Mouse (Mus musculus) G1E (cell line): ENCODE measurements around the gene Dnajc1.

ENCODE experiments used
- CTCF ChIP-seq: IDR thresholded peaks from 2 replicates; pipeline ENCODE4 v1.5.1; 2012; ENCODE audit warnings: low read depth, low read length, inconsistent platforms, mixed read lengths
- GATA1 ChIP-seq: IDR thresholded peaks from 2 replicates; pipeline ENCODE4 v1.6.1; 2012; ENCODE audit warnings: borderline replicate concordance, low read length, inconsistent platforms, mixed read lengths
- GATA2 ChIP-seq: IDR thresholded peaks from 2 replicates; pipeline ENCODE4 v1.6.1; 2012; ENCODE audit warnings: low read depth, low read length, inconsistent platforms, borderline replicate concordance
- POLR2AphosphoS5 ChIP-seq: IDR thresholded peaks from 2 replicates; pipeline ENCODE4 v1.6.1; 2012; ENCODE audit warnings: low read depth, low read length, inconsistent platforms; ENCODE audit not compliant: insufficient replicate concordance
- TAL1 ChIP-seq: conservative IDR thresholded peaks from 2 replicates; pipeline ENCODE4 v1.6.1; 2012; ENCODE audit warnings: low read depth, low read length, inconsistent platforms, mixed read lengths

- TF ChIP-seq CTCF (no peak), GATA2 (no peak), TAL1 (no peak), GATA1 (no peak), POLR2AphosphoS5 (no peak)
Measured at GRCm38 (mm10) chr2:18159426-18159825, 233.2 kb downstream of the Dnajc1 start.
